Mouse (Mus musculus) neural tube, embryonic 11.5 days (tissue): ENCODE measurements around the gene Atp4b. TPM values are rescaled to one million over a fixed set of nuclear protein-coding genes. Genes with fewer than 3 reads are reported as not detected.

Source experiments
- ATAC-seq: fragments of 200-750 bp; cut with Nextera tagmentation; 2 replicates; pipeline ENCODE4 v1.8.0; 2017; ENCODE audit warnings: moderate number of reproducible peaks, mild to moderate bottlenecking, moderate TSS enrichment, moderate library complexity; ENCODE audit not compliant: insufficient read depth, low FRiP score, low TSS enrichment
- DNase-seq: peaks from one replicate; pipeline ENCODE4 v3.0.0-alpha.2; 2015; ENCODE audit warnings: low spot score
- H3K27ac ChIP-seq: fragments of 300-500 bp; sonication (generic); 2 replicates; pipeline ENCODE4 v1.5.1; 2014; ENCODE audit warnings: low read depth, mild to moderate bottlenecking, low read length
- H3K27me3 ChIP-seq: fragments of 300-500 bp; sonication (generic); 2 replicates; pipeline ENCODE4 v1.6.1; 2014; ENCODE audit warnings: mild to moderate bottlenecking, low read length, mixed read lengths; ENCODE audit not compliant: control insufficient read depth, insufficient read depth
- H3K36me3 ChIP-seq: fragments of 300-500 bp; sonication (generic); 2 replicates; pipeline ENCODE4 v1.6.1; 2014; ENCODE audit warnings: mild to moderate bottlenecking, low read length, moderate library complexity, mixed read lengths; ENCODE audit not compliant: control insufficient read depth, insufficient read depth
- H3K4me1 ChIP-seq: fragments of 300-500 bp; sonication (generic); 2 replicates; pipeline ENCODE4 v1.6.1; 2014; ENCODE audit warnings: low read length, mixed read lengths; ENCODE audit not compliant: control insufficient read depth, insufficient read depth
- H3K4me2 ChIP-seq: fragments of 300-500 bp; sonication (generic); 2 replicates; pipeline ENCODE4 v1.6.1; 2014; ENCODE audit warnings: low read depth, mild to moderate bottlenecking, moderate library complexity
- H3K4me3 ChIP-seq: fragments of 300-500 bp; sonication (generic); 2 replicates; pipeline ENCODE4 v1.5.1; 2014; ENCODE audit warnings: low read depth, low read length
- H3K9ac ChIP-seq: fragments of 300-500 bp; sonication (generic); 2 replicates; pipeline ENCODE4 v1.6.1; 2014; ENCODE audit warnings: mild to moderate bottlenecking, low read length
- H3K9me3 ChIP-seq: fragments of 300-500 bp; sonication (generic); 2 replicates; pipeline ENCODE4 v1.6.1; 2016; ENCODE audit warnings: low read length; ENCODE audit not compliant: control insufficient read depth
- WGBS: fragments of 180-500 bp; shearing (Covaris S2); extraction: QIAGEN DNeasy Blood & Tissue Kit; methylation state at CpG from one replicate; pipeline ENCODE4 v1.1.7; 2014; 5-methylcytosine and 5-hydroxymethylcytosine counted together
- polyA plus RNA-seq: library from polyadenylated mRNA; unstranded; fragments of >200 nt; fragmentation: Nextera tagmentation; extraction: Ambion mirVana; gene quantifications from 2 replicates; pipeline ENCODE4 v1.2.1, GENCODE M21; 2014

Atp4b gene
- polyA plus RNA-seq, 1 experiment from 2014 or later: not detected

GRCm38 (mm10) chr8:13403517-13403916 lies 6.9 kb upstream of the Atp4b start:
- Histone ChIP-seq H3K27me3 (no peaks in the 10 kb centered on the region), H3K9me3 (no peaks in the 10 kb centered on the region), H3K4me3 (no peak overlapping the region), H3K4me2 (no peak overlapping the region), H3K9ac (no peak overlapping the region), H3K27ac (no peak overlapping the region), H3K36me3 (no peaks in the 10 kb centered on the region), H3K4me1 (no peaks in the 10 kb centered on the region)
- ATAC-seq (no peak), DNase-seq (no peak)
- WGBS: 84% methylated on average over 6 of the region's 6 CpGs

DNA sequence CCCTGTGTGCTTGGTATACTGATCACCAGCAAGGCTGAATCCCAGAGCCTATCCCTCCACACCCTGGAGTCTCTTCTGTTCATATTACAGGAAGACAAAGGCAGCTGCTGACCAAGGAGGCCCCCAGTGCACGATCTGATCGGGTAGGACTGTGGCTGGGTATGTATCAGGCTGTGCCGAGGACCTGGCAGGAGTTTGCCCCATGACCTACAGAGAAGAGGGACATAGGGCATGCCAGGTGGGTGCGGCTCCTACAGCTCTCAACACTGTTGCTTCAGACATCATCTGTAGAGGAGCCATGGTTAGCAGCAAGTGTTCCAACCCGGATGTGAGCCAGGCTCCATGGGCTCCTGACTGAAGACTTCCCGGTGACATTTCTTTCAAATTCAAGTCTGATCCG lies 2.8 kb downstream of the Atp4b start:
- no peak for ATAC-seq
- 88% methylated on average over 7 of the region's 7 CpGs for WGBS
- no peaks in the 10 kb centered on the region for H3K9me3 ChIP-seq

GRCm38 (mm10) chr8:13388744-13389143 lies 7.9 kb downstream of the Atp4b start:
- WGBS: 64% methylated on average over 2 of the region's 2 CpGs

More for the DNA sequence above, 2.8 kb downstream of the Atp4b start:
- no peak overlapping the region for H3K4me3 ChIP-seq
- H3K36me3 ChIP-seq: no peaks in the 10 kb centered on the region
- H3K27me3 ChIP-seq: no peaks in the 10 kb centered on the region
- H3K9ac ChIP-seq: no peak overlapping the region
- DNase-seq: no peak
- no peak overlapping the region for H3K4me2 ChIP-seq
- no peak overlapping the region for H3K27ac ChIP-seq
- H3K4me1 ChIP-seq: no peaks in the 10 kb centered on the region

GRCm38 (mm10) chr8:13387728-13388127 lies 8.9 kb downstream of the Atp4b start:
- no peaks in the 10 kb centered on the region for H3K9me3 ChIP-seq
- no peaks in the 10 kb centered on the region for H3K36me3 ChIP-seq
- no peak overlapping the region for H3K27ac ChIP-seq
- H3K4me1 ChIP-seq: no peaks in the 10 kb centered on the region
- no peaks in the 10 kb centered on the region for H3K27me3 ChIP-seq
- ATAC-seq (no peak), DNase-seq (no peak)
- H3K9ac ChIP-seq: no peak overlapping the region
- H3K4me2 ChIP-seq: no peak overlapping the region
- no peak overlapping the region for H3K4me3 ChIP-seq
- 88% methylated on average over 8 of the region's 8 CpGs for WGBS

More at GRCm38 (mm10) chr8:13388744-13389143, 7.9 kb downstream of the Atp4b start:
- Histone ChIP-seq H3K36me3 (no peaks in the 10 kb centered on the region), H3K4me2 (no peak overlapping the region), H3K27ac (no peak overlapping the region), H3K4me1 (no peaks in the 10 kb centered on the region), H3K27me3 (no peaks in the 10 kb centered on the region), H3K4me3 (no peak overlapping the region), H3K9me3 (no peaks in the 10 kb centered on the region), H3K9ac (no peak overlapping the region)
- no peak for ATAC-seq
- no peak for DNase-seq

DNA sequence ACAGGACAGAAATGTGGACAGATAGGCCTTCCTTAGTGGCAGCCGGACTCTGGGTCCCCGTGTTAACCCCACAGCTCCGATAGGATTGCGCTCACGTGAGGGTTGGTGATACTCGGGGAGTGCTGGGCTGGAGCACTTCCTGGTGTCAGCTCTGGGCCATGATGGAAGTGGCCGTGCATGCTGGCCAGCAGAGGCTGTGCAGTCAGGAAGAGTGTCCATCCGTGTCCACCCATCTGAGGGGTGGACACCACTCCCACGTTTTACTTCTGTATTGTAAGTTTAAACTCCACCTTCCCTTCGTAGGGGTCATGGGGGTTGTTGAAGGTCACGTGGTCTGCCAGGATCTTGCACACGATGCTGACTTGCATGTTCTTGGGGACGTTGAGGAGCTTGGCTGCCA lies 10.3 kb downstream of the Atp4b start:
- Histone ChIP-seq H3K4me1 (no peaks in the 10 kb centered on the region), H3K27ac (no peak overlapping the region), H3K9ac (no peak overlapping the region), H3K4me3 (no peak overlapping the region), H3K9me3 (no peaks in the 10 kb centered on the region), H3K27me3 (no peaks in the 10 kb centered on the region), H3K4me2 (no peak overlapping the region), H3K36me3 (no peaks in the 10 kb centered on the region)
- ATAC-seq: no peak
- 75% methylated on average over 13 of the region's 13 CpGs for WGBS
- no peak for DNase-seq

- H3K27ac ChIP-seq: no peak overlapping the region
- no peaks in the 10 kb centered on the region for H3K27me3 ChIP-seq
- H3K36me3 ChIP-seq: peaks cover 12% of the 10 kb centered on the region
- ATAC-seq (no peak), DNase-seq (no peak)
- no peaks in the 10 kb centered on the region for H3K9me3 ChIP-seq
- no peaks in the 10 kb centered on the region for H3K4me1 ChIP-seq
- WGBS: 90% methylated on average over 4 of the region's 4 CpGs
- H3K4me3 ChIP-seq: no peak overlapping the region
- no peak overlapping the region for H3K9ac ChIP-seq
- H3K4me2 ChIP-seq: no peak overlapping the region
Observed at GRCm38 (mm10) chr8:13382999-13383398, 13.6 kb downstream of the Atp4b start.

DNA sequence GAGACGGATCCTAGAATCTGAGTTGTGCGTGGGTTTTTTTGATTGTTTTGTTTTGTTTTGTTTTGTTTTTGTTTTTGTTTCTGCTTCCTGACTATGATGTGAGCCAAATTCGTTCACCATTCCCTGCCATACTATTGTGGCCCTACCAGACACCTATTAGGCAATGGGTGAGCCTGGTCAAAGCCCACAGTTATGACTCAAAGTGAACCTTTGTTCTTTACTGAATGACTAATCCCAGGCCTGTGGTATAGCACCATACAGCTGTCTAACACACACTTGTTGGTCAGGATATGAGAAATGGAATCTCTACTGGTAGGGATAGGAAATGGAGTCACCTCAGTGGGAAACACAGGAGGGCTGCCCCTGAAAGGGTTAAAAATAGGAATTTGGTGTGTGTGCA lies 14.1 kb downstream of the Atp4b start:
- ATAC-seq: no peak

DNA sequence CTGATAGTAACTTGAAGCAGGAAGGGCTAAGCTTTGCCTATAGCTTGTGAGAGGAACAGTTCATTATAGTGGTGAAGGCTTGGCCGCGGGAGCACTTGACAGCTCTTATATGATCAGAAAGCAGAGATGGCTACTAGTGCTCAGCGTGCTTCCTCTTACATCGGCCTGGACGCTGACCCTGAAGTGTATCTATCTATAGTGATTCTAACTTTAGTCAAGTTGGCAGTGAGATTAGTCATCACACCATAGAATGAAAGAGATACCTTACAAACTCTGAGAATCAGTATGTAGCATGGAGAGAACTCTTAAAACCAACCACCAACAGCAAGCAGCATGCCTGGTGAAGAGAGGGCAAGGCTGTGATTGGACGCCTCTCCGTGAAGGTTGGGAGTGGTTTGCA lies 15.0 kb downstream of the Atp4b start:
- no peak for ATAC-seq
- Histone ChIP-seq H3K4me3 (no peak overlapping the region), H3K4me1 (no peaks in the 10 kb centered on the region), H3K27me3 (no peaks in the 10 kb centered on the region), H3K9ac (no peak overlapping the region), H3K36me3 (peaks cover 12% of the 10 kb centered on the region), H3K27ac (no peak overlapping the region), H3K4me2 (no peak overlapping the region), H3K9me3 (no peaks in the 10 kb centered on the region)
- DNase-seq: no peak
- WGBS: 89% methylated on average over 7 of the region's 7 CpGs

More for the DNA sequence above, 14.1 kb downstream of the Atp4b start:
- Histone ChIP-seq H3K9me3 (no peaks in the 10 kb centered on the region), H3K9ac (no peak overlapping the region), H3K4me2 (no peak overlapping the region), H3K4me1 (no peaks in the 10 kb centered on the region), H3K27ac (no peak overlapping the region), H3K27me3 (no peaks in the 10 kb centered on the region), H3K36me3 (peaks cover 12% of the 10 kb centered on the region), H3K4me3 (no peak overlapping the region)
- WGBS: 89% methylated on average over 3 of the region's 3 CpGs
- no peak for DNase-seq

- Histone ChIP-seq H3K4me2 (no peak overlapping the region), H3K27ac (no peak overlapping the region), H3K4me3 (no peak overlapping the region), H3K9ac (no peak overlapping the region), H3K9me3 (no peaks in the 10 kb centered on the region), H3K4me1 (no peaks in the 10 kb centered on the region), H3K27me3 (no peaks in the 10 kb centered on the region), H3K36me3 (peaks cover 38% of the 10 kb centered on the region)
- WGBS: 94% methylated on average over 8 of the region's 8 CpGs
- no peak for ATAC-seq
- DNase-seq: no peak
Observed at GRCm38 (mm10) chr8:13373151-13373662, 23.4 kb downstream of the Atp4b start.
